Mouse (Mus musculus): ENCODE results near the gene Ano1.

DNA sequence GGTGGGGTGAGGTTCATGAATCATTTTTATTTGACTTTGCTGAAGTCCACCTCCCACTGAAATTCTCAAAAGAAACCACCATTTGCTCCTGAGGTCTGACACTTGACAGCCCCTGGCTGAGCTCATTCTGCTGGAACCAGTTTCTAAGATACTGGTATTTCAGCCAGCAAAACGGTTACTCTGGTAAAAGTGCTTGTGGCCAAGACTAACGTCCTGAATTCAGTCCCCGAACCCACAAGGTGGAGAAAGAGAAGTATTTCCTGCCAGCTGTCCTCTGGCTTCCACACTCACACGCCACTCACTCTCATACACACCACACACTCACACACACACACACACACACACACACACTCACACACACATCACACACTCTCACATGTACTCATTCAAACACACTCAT is 26.0 kb upstream of the Ano1 start:
- no peak for TF ChIP-seq CTCF (IDR thresholded peaks at IDR 0.05; ENCODE audit: low read depth, low read length)
- TF ChIP-seq POLR2A (IDR thresholded peaks at IDR 0.05; ENCODE audit: extremely low read depth, insufficient read depth, low read length) = no peak

Measured in liver, adult 2 months (tissue).